ENCODE assay signal across 10 mouse cellular contexts in genomic region chr9:58196141-58196540, GRCm38 (mm10). TPM values are rescaled to one million over a fixed set of nuclear protein-coding genes. Genes with fewer than 3 reads are reported as not detected.
DNase-seq lines count a peak whose midpoint lies in the region; ATAC-seq lines count a peak whose summit lies in the region.
"Had no signal": no experiment of that assay in that cellular context is flagged by ENCODE, and none has a peak within 500 bp of the region (broad histone marks: within the 10 kb centered on the region; RNA-seq: fewer than 3 reads in every experiment).

No protein-coding gene starts in this region.

- no peaks in the 10 kb centered on the region for H3K9me3 ChIP-seq in heart, embryonic 15.5 days (replicated peaks)
- H3K9me3 ChIP-seq in forebrain, embryonic 13.5 days (replicated peaks), result no peaks in the 10 kb centered on the region
- H3K9me3 ChIP-seq in liver, embryonic 12.5 days (replicated peaks), result no peaks in the 10 kb centered on the region

- peak overlapping the region; percentile 70; the same call in 1 of the 2 replicates for H3K4me2 ChIP-seq in heart, embryonic 15.5 days
- peak overlapping the region; percentile 75 for H3K4me2 ChIP-seq in forebrain, embryonic 13.5 days
- peak overlapping the region; percentile 30 for H3K4me2 ChIP-seq in liver, embryonic 12.5 days

- H3K36me3 ChIP-seq in heart, embryonic 15.5 days, result no peaks in the 10 kb centered on the region
- H3K36me3 ChIP-seq in forebrain, embryonic 13.5 days (ENCODE audit: poor library complexity, severe bottlenecking), result peaks cover 20% of the 10 kb centered on the region; the same call in 1 of the 2 replicates
- no peaks in the 10 kb centered on the region for H3K36me3 ChIP-seq in liver, embryonic 12.5 days

- peaks cover 84% of the 10 kb centered on the region for H3K27me3 ChIP-seq in heart, embryonic 15.5 days
- peaks cover 70% of the 10 kb centered on the region for H3K27me3 ChIP-seq in forebrain, embryonic 13.5 days
- peaks cover 84% of the 10 kb centered on the region for H3K27me3 ChIP-seq in liver, embryonic 12.5 days (replicated peaks)

- H3K4me3 ChIP-seq in heart, embryonic 15.5 days, result peak overlapping the region; percentile 39
- peak overlapping the region; percentile 44 for H3K4me3 ChIP-seq in forebrain, embryonic 13.5 days
- peak overlapping the region; percentile 14; the same call in 1 of the 2 replicates for H3K4me3 ChIP-seq in liver, embryonic 12.5 days
- H3K4me3 ChIP-seq: myocyte had no signal

- 7% methylated on average over 13 of the region's 14 CpGs for WGBS in heart, embryonic 15.5 days
- WGBS in forebrain, embryonic 13.5 days, result 3% methylated on average over 14 of the region's 14 CpGs
- 3% methylated on average over 14 of the region's 14 CpGs for WGBS in liver, embryonic 12.5 days (ENCODE audit: insufficient replicate concordance)

- DNase-seq in heart, postnatal 4 days, result no peak
- DNase-seq in ES-CJ7 (ENCODE audit: low read depth, low spot score), result peak; percentile 38
- DNase-seq in T-cell, adult 2 months (ENCODE audit: low spot score), result no peak
- DNase-seq in spleen, postnatal 14 days (ENCODE audit: low spot score in 2 of 2), result no peak
- DNase-seq in adrenal gland, postnatal 25 days, result no peak
- DNase-seq: left cerebral cortex, postnatal 4 days had no signal

- no peak overlapping the region for H3K9ac ChIP-seq in heart, embryonic 15.5 days
- H3K9ac ChIP-seq in forebrain, embryonic 13.5 days, result peak overlapping the region; percentile 75
- H3K9ac ChIP-seq in liver, embryonic 12.5 days, result no peak overlapping the region

- ATAC-seq in heart, embryonic 15.5 days (replicated peaks; ENCODE audit: insufficient number of reproducible peaks, insufficient read depth, low FRiP score, low read depth), result no peak
- ATAC-seq in forebrain, embryonic 13.5 days, result no peak
- ATAC-seq in liver, embryonic 12.5 days, result no peak

- no peak overlapping the region for H3K27ac ChIP-seq in heart, embryonic 15.5 days
- peak overlapping the region; percentile 93 for H3K27ac ChIP-seq in forebrain, embryonic 13.5 days
- no peak overlapping the region for H3K27ac ChIP-seq in liver, embryonic 12.5 days

- H3K4me1 ChIP-seq in heart, embryonic 15.5 days (replicated peaks), result peaks cover 38% of the 10 kb centered on the region
- H3K4me1 ChIP-seq in forebrain, embryonic 13.5 days, result peaks cover 65% of the 10 kb centered on the region
- peaks cover 10% of the 10 kb centered on the region for H3K4me1 ChIP-seq in liver, embryonic 12.5 days

RNA-seq across cellular contexts. Expression of gene Islr, which starts 8.0 kb away (rescaled TPM):
- polyA plus RNA-seq in heart, embryonic 15.5 days (2015; fragmentation: Nextera tagmentation; extraction: Ambion mirVana), result 28.4 and 49.0 TPM in 2 replicates
- 10 to 100 TPM; 25.4 to 31.0 TPM for total RNA-seq in heart, postnatal 4 days (2021)
- 10.0 and 11.2 TPM in 2 replicates for polyA plus RNA-seq in forebrain, embryonic 13.5 days (2015; fragmentation: Nextera tagmentation; extraction: Ambion mirVana)
- 4.9 and 5.9 TPM in 2 replicates for polyA plus RNA-seq in liver, embryonic 12.5 days (2016; fragmentation: Nextera tagmentation; extraction: Ambion mirVana)
- 10.0 and 13.3 TPM in 2 replicates for total RNA-seq in adrenal gland, postnatal 25 days (2021)

RNA-seq across cellular contexts. Expression of gene Islr2, which starts 8.0 kb away (rescaled TPM):
- 0.20 TPM in 1 of 2 replicates, not detected in the other for polyA plus RNA-seq in heart, embryonic 15.5 days (2015; fragmentation: Nextera tagmentation; extraction: Ambion mirVana)
- total RNA-seq in heart, postnatal 4 days (2021), result under 1 TPM; 0.83 to 0.86 TPM
- 50.1 and 56.9 TPM in 2 replicates for polyA plus RNA-seq in forebrain, embryonic 13.5 days (2015; fragmentation: Nextera tagmentation; extraction: Ambion mirVana)
- 0.07 TPM in 1 of 2 replicates, not detected in the other for polyA plus RNA-seq in liver, embryonic 12.5 days (2016; fragmentation: Nextera tagmentation; extraction: Ambion mirVana)
- total RNA-seq in adrenal gland, postnatal 25 days (2021), result 0.64 and 1.7 TPM in 2 replicates

RNA-seq across cellular contexts. Expression of gene Pml, which starts 53.4 kb away (rescaled TPM):
- 10.0 and 15.8 TPM in 2 replicates for polyA plus RNA-seq in heart, embryonic 15.5 days (2015; fragmentation: Nextera tagmentation; extraction: Ambion mirVana)
- total RNA-seq in heart, postnatal 4 days (2021), result 10 to 100 TPM; 15.3 to 17.6 TPM
- 7.1 and 8.3 TPM in 2 replicates for polyA plus RNA-seq in forebrain, embryonic 13.5 days (2015; fragmentation: Nextera tagmentation; extraction: Ambion mirVana)
- polyA plus RNA-seq in liver, embryonic 12.5 days (2016; fragmentation: Nextera tagmentation; extraction: Ambion mirVana), result 24.4 and 26.5 TPM in 2 replicates
- 23.6 and 35.1 TPM in 2 replicates for total RNA-seq in adrenal gland, postnatal 25 days (2021)

RNA-seq across cellular contexts. Expression of gene Stoml1, which starts 56.8 kb away (rescaled TPM):
- 25.2 and 28.6 TPM in 2 replicates for polyA plus RNA-seq in heart, embryonic 15.5 days (2015; fragmentation: Nextera tagmentation; extraction: Ambion mirVana)
- 10 to 100 TPM; 14.2 to 17.1 TPM for total RNA-seq in heart, postnatal 4 days (2021)
- 71.6 and 77.9 TPM in 2 replicates for polyA plus RNA-seq in forebrain, embryonic 13.5 days (2015; fragmentation: Nextera tagmentation; extraction: Ambion mirVana)
- polyA plus RNA-seq in liver, embryonic 12.5 days (2016; fragmentation: Nextera tagmentation; extraction: Ambion mirVana), result 6.5 and 6.6 TPM in 2 replicates
- total RNA-seq in adrenal gland, postnatal 25 days (2021), result 18.2 and 29.6 TPM in 2 replicates

Comparison
In these comparisons a context has a peak if more than half of its experiments do, and no peak if none do; other contexts are left out.
1. RNA of gene Islr2, which starts 8.0 kb away (polyA plus RNA-seq): 50.1 to 56.9 TPM in forebrain, embryonic 13.5 days; 0.07 TPM in liver, embryonic 12.5 days and 0.20 TPM in heart, embryonic 15.5 days; every median in the first group is over 10 times any median in the second.
2. Peak in every context shown above with its lines, with median percentiles within 50 percentile points of each other: H3K4me2 ChIP-seq and H3K4me3 ChIP-seq.